Mouse (Mus musculus) gastrocnemius, adult 2 months (tissue): ENCODE data around the gene Cldn10. TPM values are rescaled to one million over a fixed set of nuclear protein-coding genes. Genes with fewer than 3 reads are reported as not detected.

ENCODE experiments used
- DNase-seq: peaks from one replicate; pipeline ENCODE4 v3.0.0; 2022
- H3K27ac ChIP-seq: fragments of 200-600 bp; 2 replicates; pipeline ENCODE4 v1.8.1; 2022; ENCODE audit warnings: mild to moderate bottlenecking
- H3K4me3 ChIP-seq: fragments of 200-600 bp; 2 replicates; pipeline ENCODE4 v1.8.1; 2022; ENCODE audit warnings: mild to moderate bottlenecking, moderate library complexity
- CTCF ChIP-seq: fragments of 200-600 bp; IDR thresholded peaks from 2 replicates; pipeline ENCODE4 v1.8.1; 2022; ENCODE audit warnings: antibody characterized with exemption, mild to moderate bottlenecking, moderate library complexity
- intact Hi-C: fragments of 180-260 bp; cut with DNase I; formaldehyde crosslinking; loops from one replicate; pipeline ENCODE4 v1.15.1; 2025
- total RNA-seq, 2 experiments: library from RNA; stranded (reverse); gene quantifications; 2 replicates each; pipeline ENCODE4 v1.2.3; 2021

Cldn10 gene
- total RNA-seq, 2 experiments from 2014 or later: not detected

GRCm38 (mm10) chr14:118839416-118839815 lies 51.7 kb downstream of the Cldn10 start:
- no peak for TF ChIP-seq CTCF
- intact Hi-C loops: no loop called here
- peak; percentile 74 for DNase-seq

GRCm38 (mm10) chr14:118840027-118840426 lies 52.3 kb downstream of the Cldn10 start:
- H3K27ac ChIP-seq: peak overlapping the region; percentile 73; the same call in 1 of the 2 replicates
- no peak for TF ChIP-seq CTCF
- intact Hi-C loops: no loop called here
- H3K4me3 ChIP-seq: no peak overlapping the region
- DNase-seq: no peak

More at GRCm38 (mm10) chr14:118839416-118839815, 51.7 kb downstream of the Cldn10 start:
- Histone ChIP-seq H3K4me3 (no peak overlapping the region), H3K27ac (peak overlapping the region; percentile 73)

- intact Hi-C loops: no loop called here
- no peak overlapping the region for H3K4me3 ChIP-seq
- no peak overlapping the region for H3K27ac ChIP-seq
- no peak for DNase-seq
- no peak for TF ChIP-seq CTCF
Observed at GRCm38 (mm10) chr14:118842353-118842752, 54.6 kb downstream of the Cldn10 start.

GRCm38 (mm10) chr14:118846834-118847233 lies 59.1 kb downstream of the Cldn10 start:
- Histone ChIP-seq H3K27ac (no peak overlapping the region), H3K4me3 (no peak overlapping the region)
- no peak for TF ChIP-seq CTCF
- DNase-seq: no peak
- intact Hi-C loops: no loop called here

GRCm38 (mm10) chr14:118848171-118848570 lies 60.5 kb downstream of the Cldn10 start:
- intact Hi-C loops: no loop called here
- TF ChIP-seq CTCF: no peak
- H3K27ac ChIP-seq: no peak overlapping the region
- DNase-seq: no peak
- H3K4me3 ChIP-seq: no peak overlapping the region

GRCm38 (mm10) chr14:118850011-118850695 lies 62.4 kb downstream of the Cldn10 start:
- Histone ChIP-seq H3K4me3 (no peak overlapping the region), H3K27ac (no peak overlapping the region)
- intact Hi-C loops: no loop called here
- DNase-seq: no peak
- TF ChIP-seq CTCF: no peak

- DNase-seq: no peak
- Histone ChIP-seq H3K4me3 (no peak overlapping the region), H3K27ac (no peak overlapping the region)
- no peak for TF ChIP-seq CTCF
- intact Hi-C loops: no loop called here
Observed at GRCm38 (mm10) chr14:118850696-118851035, 63.0 kb downstream of the Cldn10 start.

- H3K4me3 ChIP-seq: no peak overlapping the region
- TF ChIP-seq CTCF: no peak
- intact Hi-C loops: no loop called here
- no peak for DNase-seq
- H3K27ac ChIP-seq: no peak overlapping the region
Observed at GRCm38 (mm10) chr14:118851496-118852107, 63.9 kb downstream of the Cldn10 start.

GRCm38 (mm10) chr14:118854371-118855114 lies 66.8 kb downstream of the Cldn10 start:
- DNase-seq: peak; percentile 52
- H3K27ac ChIP-seq: no peak overlapping the region
- H3K4me3 ChIP-seq: peak overlapping the region; percentile 74
- no peak for TF ChIP-seq CTCF
- intact Hi-C loops: no loop called here

GRCm38 (mm10) chr14:118855141-118855800 lies 67.6 kb downstream of the Cldn10 start:
- intact Hi-C loops: no loop called here

GRCm38 (mm10) chr14:118856563-118856962 lies 68.9 kb downstream of the Cldn10 start:
- TF ChIP-seq CTCF: no peak
- DNase-seq: no peak
- no peak overlapping the region for H3K4me3 ChIP-seq
- H3K27ac ChIP-seq: no peak overlapping the region
- intact Hi-C loops: no loop called here

More at GRCm38 (mm10) chr14:118855141-118855800, 67.6 kb downstream of the Cldn10 start:
- peak overlapping the region; percentile 74 for H3K4me3 ChIP-seq
- DNase-seq: no peak
- TF ChIP-seq CTCF: no peak
- no peak overlapping the region for H3K27ac ChIP-seq

GRCm38 (mm10) chr14:118858318-118858717 lies 70.6 kb downstream of the Cldn10 start:
- no peak for TF ChIP-seq CTCF
- intact Hi-C loops: no loop called here
- Histone ChIP-seq H3K4me3 (no peak overlapping the region), H3K27ac (no peak overlapping the region)
- no peak for DNase-seq

GRCm38 (mm10) chr14:118862253-118862652 lies 74.5 kb downstream of the Cldn10 start:
- no peak overlapping the region for H3K27ac ChIP-seq
- intact Hi-C loops: no loop called here
- H3K4me3 ChIP-seq: no peak overlapping the region
- no peak for TF ChIP-seq CTCF
- no peak for DNase-seq
